Mouse (Mus musculus): ENCODE measurements at regions not wholly inside any gene's neighbourhood (a gene's known extent, or its start where the extent isn't known, plus 50 kb on each side); places are given as distances from the start of the nearest gene placed in this dataset.

- no peak for DNase-seq (ENCODE audit: low spot score)
Measured at GRCm38 (mm10) chr9:23535872-23536271, 313.0 kb downstream of the Bmper start.

- DNase-seq (ENCODE audit: low spot score) = no peak
Measured at GRCm38 (mm10) chr9:23538051-23538450, 315.2 kb downstream of the Bmper start.

- no peak for DNase-seq (ENCODE audit: low spot score)
Measured at GRCm38 (mm10) chr9:23551692-23552091, 328.8 kb downstream of the Bmper start.

GRCm38 (mm10) chr9:23553766-23554165, 330.9 kb downstream of the Bmper start:
- no peak for DNase-seq (ENCODE audit: low spot score)

GRCm38 (mm10) chr9:23557601-23558000, 334.7 kb downstream of the Bmper start:
- no peak for DNase-seq (ENCODE audit: low spot score)

- no peak for DNase-seq (ENCODE audit: low spot score)
Measured at GRCm38 (mm10) chr9:23561924-23562323, 339.0 kb downstream of the Bmper start.

GRCm38 (mm10) chr9:23567081-23567480, 344.2 kb downstream of the Bmper start:
- no peak for DNase-seq (ENCODE audit: low spot score)

GRCm38 (mm10) chr9:23570150-23570549, 347.3 kb downstream of the Bmper start:
- DNase-seq (ENCODE audit: low spot score) = no peak

GRCm38 (mm10) chr9:23576314-23576713, 353.4 kb downstream of the Bmper start:
- DNase-seq (ENCODE audit: low spot score) = no peak

GRCm38 (mm10) chr9:23580155-23580554, 357.3 kb downstream of the Bmper start:
- no peak for DNase-seq (ENCODE audit: low spot score)

- peak; percentile 64 for DNase-seq (ENCODE audit: low spot score)
Measured at GRCm38 (mm10) chr9:23581039-23581606, 358.2 kb downstream of the Bmper start.

- DNase-seq (ENCODE audit: low spot score) = no peak
Measured at GRCm38 (mm10) chr9:23584561-23584960, 361.7 kb downstream of the Bmper start.

GRCm38 (mm10) chr9:23589024-23589423, 366.1 kb downstream of the Bmper start:
- no peak for DNase-seq (ENCODE audit: low spot score)

GRCm38 (mm10) chr9:23591906-23592305, 369.0 kb downstream of the Bmper start:
- DNase-seq (ENCODE audit: low spot score) = no peak

GRCm38 (mm10) chr9:23600623-23601022, 377.7 kb downstream of the Bmper start:
- DNase-seq (ENCODE audit: low spot score) = no peak
